Mouse (Mus musculus) stomach, postnatal 0 days (tissue): ENCODE data around the gene Rorc.

Experiments used
- CTCF ChIP-seq: IDR thresholded peaks from 2 replicates; pipeline ENCODE4 v1.5.1; 2016; ENCODE audit warnings: antibody characterized with exemption, low read depth, mild to moderate bottlenecking, moderate library complexity
- EP300 ChIP-seq: optimal IDR thresholded peaks from 2 replicates; pipeline ENCODE3; 2016; ENCODE audit warnings: antibody characterized with exemption

DNA sequence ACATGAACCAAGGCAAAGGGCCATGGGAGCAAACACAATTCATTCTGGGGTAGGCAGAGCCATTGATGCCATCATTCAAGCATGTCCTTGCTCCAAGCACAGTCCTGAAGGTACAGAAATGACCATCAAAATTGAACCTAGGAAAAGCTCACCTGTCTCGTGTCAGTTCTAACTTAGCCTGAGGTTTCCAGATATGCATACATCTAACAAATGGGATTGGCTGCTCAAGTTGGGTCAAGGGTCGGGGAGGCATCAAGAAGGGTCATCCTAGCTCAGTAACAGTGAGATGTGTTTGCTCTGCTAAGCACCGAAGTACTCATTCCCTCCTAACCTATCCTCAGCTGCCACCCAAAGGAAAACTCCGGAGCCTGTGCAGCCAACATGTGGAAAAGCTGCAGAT is 24.3 kb downstream of the Rorc start:
- TF ChIP-seq CTCF, result no peak
- TF ChIP-seq EP300, result no peak
